Mouse (Mus musculus) frontal cortex, postnatal 25 days (tissue): ENCODE data around the gene Arhgap27.
"Not testable (repeated sequence)": the region's sequence is repeated elsewhere in the genome, so short reads cannot be mapped to it uniquely, and the experiment has no call there.

Source experiments
- DNase-seq, 2 experiments: peaks; one replicate each; pipeline ENCODE4 v3.0.0; 2022; ENCODE audit warnings: low spot score in 2 of 2

Gene Arhgap27

DNA sequence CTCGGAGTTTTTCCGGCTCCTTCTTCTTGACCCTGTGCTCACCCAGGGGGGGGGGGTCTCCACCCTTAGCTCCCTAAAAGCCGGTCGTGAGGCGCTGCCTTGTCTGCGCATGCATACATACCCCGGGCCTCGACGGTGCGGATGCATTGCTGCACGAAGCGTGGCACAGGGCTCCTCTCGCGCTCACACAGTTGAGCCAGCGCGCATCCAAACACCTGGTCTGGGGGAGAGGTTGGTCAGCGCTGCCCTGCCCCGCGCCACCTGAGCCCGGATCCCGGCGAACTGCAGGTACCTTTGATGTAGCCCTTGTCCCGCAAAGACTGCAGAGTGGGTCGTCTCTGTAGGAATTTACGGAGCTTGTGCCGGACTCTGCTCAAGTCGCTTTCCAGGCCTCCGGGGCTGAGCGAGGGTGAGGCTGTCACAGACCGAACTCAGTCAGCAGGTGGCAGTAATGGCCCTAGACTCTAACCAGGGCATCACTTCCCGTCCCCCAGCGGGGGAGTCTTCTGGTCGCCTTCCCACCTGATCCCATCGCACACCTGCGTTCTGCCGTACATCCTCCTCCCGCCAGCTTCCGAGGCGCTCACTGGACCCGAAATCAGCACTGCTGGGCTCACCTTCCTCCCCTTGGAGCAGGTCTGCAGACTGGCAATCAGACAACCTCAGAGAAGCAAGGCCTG lies 29.6 kb downstream of the Arhgap27 start:
- no peak for DNase-seq

DNA sequence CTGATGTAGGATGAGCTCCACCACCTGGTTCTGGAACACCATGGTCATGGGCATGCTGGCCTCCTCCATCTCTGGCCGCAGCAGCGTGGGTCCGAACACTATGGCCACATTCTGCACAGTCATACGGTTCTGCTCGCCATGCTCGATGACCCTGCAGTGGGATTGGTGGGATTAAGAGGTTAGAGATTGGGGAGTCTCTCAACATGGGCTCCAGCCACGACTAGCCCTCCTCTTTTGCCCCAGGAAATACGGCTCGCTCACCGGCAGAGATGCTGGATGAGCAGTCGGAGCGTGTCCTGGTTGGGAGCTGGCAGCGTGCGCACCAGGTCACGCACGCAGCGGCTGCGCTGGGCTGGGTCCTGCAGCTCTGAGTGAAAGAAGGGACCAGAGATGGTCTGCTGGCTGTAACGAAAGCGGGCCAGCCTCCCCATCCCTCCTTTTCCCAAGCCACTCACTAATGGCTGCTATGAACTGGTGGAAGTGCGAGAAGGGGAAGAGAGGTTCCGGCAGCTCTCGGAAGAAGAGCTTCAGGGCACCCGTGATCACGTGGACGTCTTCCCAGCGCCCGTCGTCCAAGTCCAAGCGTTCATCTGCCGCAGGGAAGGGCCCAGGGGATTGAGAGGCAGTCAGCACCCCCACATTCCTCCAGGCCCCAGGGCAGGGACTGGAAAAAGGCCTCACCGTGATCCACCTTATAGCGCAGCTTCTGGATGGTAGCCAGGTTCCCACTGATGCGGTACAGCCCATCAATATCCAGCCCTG lies 30.4 kb downstream of the Arhgap27 start:
- DNase-seq = no peak

DNA sequence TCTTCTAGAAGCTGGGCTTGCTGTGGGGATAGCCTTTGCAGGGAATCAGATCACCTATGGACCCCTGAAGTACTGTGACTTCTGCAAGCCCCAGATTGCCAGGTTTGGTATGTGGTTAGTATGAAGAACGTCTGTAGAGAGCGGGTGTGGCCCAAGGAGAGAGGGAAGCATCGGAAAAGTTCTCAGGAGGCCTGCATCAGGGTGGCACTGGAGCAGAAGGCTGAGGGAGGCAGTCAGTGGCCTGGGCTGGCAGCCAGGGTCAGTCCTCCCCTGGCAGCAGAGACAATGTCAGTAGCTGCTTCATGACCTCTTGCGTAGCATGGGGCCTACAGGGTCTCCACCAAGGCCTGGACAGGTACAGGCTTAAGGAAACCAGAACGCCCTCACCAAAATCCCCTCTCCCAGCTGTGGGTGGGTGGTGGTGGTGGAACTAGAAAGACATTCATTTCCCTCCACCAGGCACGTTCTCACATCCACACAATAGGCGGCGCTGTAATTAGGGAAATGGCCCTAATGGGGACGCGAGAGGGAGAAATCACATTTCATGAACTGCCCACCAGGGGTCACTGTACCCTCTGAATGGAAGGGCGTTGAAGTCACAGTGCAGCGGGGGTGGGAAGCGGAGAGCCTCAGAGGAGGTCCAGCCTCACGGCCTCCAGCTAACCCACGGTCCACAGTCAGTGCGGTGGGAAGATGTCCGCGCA lies 31.2 kb downstream of the Arhgap27 start:
- DNase-seq = peak; percentile 53 to 68

DNA sequence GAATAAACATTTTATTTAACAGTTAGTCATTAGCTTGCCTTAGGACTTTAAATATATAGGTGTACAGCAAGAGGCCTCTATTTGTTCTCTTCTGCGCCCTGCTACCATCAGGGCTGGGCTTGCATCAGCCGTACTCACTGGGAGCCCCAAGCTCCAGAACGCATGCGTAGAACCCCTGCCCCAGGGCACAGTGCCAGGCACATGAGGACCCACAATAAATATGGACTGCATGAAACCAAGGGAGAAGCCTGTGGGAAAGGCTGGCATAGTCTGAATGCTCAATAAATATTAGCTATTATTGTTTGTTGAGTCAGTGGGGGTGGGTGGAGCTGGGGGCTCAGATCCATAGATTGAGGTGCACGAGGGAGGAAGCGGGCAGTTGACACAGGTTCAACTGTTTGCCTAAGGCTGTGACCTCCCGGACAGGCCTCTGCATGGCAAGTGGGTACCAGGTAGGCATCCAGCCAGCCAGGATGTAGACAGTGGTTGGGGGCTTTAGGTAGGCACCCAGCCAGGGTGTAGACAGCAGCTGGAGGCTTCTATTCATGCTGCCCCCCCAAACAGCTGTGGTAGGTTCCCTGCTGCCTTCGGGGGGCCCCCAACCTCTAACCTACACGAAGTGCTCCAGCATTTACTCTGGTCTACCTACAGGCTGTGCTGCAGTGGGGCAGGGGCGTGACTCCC lies 31.8 kb downstream of the Arhgap27 start:
- no peak for DNase-seq

DNA sequence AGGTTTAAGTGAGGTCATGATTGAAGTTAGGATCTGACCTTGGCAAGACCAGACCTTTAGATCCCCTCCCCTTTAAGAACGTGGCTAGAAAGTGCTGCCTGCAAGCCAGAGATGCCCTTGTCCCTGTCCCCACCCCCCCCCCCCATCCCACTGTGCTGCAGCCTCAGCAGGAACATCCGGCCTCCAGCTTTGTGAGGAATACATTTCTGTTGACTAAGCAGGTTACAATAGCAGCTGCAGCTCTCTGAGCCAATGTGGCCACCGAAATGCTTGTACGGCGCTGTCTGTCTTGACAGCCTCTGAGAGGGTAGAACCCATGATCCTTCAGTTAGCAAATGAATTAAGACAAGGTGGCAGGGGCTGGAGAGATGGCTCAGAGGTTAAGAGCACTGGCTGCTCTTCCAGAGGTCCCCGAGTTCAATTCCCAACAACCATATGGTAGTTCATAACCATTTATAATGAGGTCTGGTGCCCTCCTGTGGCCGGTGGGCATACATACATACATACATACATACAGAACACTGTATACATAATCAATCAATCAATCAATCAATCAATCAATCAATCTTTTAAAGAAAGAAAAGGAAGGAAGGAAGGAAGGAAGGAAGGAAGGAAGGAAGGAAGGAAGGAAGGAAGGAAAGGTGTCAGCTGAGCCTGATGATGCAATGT lies 32.7 kb downstream of the Arhgap27 start:
- DNase-seq = no peak

DNA sequence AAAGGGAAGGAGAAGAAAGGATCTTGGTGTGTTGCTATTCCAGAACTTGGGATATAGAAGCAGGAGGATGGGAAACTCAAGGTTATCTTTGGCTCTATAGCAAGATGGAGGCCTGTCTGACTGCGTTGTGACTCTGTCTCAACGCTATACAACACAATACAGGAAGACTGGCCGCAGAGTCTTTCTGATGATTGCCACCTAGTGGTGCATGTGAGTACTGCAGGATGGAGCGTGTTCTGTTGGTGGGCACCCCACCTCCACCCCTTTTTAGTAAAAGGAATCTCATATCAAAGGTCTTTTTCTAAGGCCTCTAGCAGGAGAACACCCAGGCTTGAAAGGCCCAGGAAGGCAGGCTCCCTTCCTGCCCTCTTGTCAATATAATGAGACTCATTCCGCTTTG lies 36.5 kb downstream of the Arhgap27 start:
- DNase-seq = peak; percentile 80 to 88

DNA sequence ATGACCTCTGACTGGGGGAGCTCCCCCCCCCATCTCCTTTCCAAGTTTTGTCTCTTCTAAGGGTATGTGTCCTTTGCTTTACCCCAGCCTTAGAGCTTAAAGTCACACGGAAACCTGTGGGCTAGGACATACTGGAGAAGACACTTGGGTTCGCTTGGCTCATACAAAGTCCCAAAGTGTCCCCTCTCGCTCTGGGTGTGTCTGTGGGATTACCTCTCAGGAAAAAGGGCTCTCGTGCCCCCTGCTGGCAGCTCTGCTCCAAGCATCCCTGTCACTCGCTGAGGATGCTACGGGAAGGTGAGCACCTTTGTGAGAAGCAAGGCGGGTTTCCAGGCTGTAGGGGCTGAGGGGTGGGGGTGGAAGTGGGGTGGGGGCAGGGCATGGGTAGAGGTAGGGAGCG lies 38.3 kb downstream of the Arhgap27 start:
- peak; percentile 56 to 71 for DNase-seq

DNA sequence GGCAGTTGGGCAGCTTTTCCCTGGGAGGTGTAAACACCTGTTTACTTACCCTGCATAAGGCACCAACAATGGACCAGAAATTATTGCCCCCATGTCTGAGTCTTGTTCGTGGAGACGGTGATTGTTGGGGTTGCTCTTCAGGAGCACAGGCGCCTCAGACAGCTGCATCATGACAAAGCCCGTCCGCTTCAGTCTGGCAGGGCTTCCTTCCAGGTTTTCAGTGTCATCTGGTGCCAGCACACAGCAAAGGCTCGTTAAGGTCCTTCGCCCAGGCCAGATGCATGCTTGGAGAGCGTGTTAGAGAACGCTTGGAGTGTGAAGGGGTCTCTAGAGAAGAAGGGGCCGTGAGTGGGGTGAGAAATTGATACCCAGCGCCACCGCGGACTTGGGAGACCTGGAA lies 38.8 kb downstream of the Arhgap27 start:
- no peak for DNase-seq

DNA sequence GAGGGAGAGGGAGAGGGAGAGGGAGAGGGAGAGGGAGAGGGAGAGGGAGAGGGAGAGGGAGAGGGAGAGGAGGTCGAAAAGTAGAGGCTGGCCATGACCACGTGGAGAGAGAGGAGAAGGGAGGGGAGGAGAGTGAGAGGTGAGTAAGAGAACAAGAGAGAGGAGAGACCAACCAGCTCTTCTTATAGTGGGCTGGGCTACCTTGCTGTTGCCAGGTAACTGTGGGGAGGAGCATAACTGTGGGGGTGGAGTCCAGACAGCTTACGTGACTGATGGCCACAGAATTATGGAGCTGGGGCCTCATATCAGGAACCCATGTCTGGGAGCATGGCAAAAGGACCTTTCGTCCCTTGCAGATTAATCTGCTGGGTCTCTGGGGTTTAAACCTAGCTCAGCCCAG lies 40.7 kb downstream of the Arhgap27 start:
- DNase-seq = not testable (repeated sequence)

DNA sequence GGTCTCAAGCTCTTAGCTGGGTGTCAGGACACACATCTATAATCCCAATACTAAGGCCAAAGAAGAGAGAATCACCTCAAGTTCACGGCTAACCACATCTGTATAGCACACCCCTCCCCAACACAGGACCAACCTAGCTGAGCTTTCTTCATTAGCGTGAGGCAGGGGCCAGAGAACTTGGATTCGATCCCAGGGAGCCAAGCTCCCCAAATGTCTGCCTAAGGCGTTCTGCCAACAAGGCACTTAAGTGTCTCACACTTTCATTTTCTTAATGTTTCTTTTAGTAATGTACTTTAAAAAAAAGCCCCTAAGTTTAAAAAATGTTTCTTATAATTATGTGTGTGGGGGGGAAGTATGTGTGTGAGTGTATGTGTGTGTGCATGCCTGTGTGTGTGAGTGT lies 42.8 kb downstream of the Arhgap27 start:
- no peak for DNase-seq

DNA sequence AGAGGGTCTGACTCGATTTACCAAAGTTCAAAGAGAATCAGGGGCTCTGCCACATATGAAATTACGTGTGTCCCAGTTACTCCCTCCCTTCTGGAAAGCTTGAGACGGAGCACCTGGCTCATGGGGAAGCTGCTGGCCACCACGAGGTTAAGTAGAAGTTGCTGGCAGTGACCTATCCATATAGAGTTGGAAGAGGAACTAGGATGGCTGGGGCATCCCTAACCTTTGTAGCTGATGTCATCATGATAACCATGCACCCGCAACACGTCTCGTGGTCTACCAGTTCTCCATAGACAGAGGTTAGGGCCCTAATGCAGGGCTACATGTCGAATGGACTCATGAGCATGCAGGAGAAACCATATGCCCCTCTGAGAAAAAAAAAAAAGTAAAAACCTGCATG lies 43.3 kb downstream of the Arhgap27 start:
- no peak for DNase-seq

DNA sequence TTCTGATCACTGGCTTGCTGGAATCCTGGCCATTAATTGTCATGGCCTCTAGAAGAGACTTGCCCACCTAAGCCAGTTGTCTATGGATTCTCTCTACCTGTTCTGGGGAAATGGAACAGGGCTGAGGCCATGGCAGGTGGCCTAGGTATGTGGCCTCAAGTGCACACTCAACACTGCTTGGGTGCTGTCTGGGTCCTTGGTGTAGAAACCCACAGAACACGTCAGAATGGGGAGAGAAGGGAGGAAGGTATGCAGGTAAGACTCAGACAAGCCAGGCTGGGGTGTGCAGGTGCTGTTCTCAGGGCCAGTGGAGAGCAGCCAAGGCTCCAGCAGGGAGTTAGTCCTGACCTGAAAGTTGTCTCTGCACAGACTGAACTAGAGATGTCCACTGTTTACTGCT lies 45.5 kb downstream of the Arhgap27 start:
- DNase-seq = no peak

DNA sequence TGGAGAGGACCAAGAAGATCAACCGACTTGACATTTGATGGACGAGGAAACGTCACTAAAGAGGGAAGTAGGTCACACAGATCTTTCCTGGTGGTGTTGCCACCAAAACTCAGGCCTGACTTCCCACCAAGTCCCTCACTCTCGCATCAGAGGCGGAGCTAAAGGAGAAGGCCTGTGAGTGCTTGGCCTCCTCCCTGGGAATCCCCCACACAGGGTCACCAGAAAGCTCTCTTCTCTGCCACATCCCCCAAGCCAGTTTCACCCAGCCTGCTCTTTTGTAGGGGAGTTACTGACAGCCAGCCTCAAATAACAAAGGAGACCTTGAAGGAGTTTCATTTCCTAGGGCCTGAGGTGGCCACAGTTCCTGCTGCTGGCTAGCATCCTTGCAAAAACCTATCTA lies 48.1 kb downstream of the Arhgap27 start:
- no peak for DNase-seq

DNA sequence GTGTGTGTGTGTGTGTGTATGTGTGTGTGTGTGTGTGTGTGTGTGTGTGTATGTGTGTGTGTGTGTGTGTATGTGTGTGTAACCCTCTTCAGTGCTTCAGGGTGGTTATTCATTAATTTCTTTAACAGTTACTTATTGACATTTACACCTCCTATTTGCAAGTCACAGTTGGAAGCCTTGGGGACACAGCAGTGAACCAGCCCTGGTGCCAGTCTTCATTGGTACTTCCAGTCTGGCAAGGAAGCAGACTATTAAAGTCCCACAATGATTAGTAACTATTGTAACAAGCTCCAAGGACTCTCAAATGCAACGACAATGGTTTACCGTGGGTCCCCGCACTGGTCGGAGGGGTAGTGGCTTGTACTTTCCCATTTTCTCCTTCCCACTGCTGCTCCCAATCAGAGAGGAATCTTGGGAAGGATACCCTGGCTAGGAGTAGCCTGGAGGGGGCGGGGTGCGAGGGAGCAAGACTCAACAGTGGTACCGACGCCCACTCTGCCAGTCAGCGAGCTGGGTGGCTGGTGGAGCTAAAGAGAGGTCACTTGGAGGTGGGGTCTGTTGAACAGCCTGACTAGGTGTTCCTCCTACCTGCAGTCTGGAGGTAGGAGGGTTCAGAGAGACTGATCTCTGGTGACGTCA lies 48.6 kb downstream of the Arhgap27 start:
- no peak for DNase-seq

DNA sequence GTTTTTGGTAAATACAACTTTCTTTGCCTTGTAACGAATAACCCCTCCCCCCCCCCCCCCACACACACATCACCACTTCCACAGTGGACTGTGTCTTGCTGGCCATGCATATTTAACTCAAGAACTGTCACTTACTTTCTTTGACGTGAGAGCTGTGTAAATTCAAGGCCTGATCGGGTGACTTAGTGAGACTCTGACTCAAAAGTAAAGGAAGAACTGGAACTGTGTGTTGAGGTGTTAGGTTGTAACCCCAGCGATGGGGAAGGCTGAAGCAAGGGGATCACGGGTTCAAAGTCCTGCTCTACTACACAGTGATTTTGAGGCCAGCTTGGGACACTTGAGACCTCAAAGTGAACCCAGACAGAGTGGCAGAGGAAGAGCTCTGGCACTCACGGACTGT lies 50.0 kb downstream of the Arhgap27 start:
- DNase-seq = no peak

DNA sequence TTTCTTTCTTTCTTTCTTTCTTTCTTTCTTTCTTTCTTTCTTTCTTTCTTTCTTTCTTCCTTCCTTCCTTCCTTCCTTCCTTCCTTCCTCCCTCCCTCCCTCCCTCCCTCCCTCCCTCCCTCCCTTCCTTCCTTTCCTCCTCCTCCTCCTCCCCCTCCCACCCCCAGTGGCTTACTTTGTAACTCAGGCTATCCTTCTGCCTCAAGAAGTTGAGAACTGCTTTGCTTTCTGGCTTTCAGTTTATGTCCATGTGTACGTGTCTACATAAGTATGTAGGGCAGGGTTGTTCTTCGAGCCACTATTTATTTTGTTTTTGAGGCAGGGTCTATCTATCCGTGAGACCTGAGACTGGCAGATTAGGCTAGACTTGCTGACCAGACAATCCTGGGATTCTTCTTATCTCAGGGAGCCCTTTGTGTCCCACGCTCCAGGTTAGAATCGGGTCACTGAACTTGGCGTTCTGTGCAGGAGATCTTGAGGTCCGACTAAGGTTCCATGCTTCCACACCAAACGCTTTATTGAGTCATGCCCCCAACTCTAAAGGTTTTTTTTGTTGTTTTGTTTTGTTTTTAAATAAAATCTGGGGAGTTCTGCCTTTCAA lies 50.7 kb downstream of the Arhgap27 start:
- DNase-seq = no peak

DNA sequence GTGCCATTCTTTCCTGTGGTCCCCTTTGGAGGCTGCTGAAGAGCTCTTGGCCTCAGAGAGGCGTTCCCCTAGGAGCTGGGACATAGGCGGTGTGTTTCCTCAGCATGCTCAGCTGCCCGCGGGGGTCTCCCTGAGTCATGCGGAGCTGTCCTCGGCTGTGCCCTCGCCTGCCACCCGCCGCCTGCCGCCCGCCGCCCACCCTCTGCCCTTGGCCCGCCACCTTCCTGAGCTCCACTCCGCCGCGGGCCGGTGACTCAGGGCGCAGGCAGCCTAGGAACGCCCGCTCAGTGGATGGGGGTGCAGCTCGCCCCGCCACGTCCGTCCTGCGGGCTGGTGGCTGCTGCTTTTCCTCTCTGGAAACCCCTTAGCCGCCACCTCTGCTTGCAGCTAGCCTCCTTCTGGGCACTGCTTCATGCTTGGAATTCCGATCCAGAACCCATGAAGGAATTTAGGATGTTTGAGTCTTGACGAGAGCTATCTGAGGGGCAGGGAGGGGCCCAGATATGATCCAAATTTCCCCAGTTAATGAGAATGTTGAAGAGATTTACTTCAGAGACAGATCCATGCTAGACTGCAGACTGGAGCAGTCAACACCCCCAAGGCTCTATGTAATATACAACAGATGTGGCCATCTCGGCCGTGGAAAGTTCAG lies 51.4 kb downstream of the Arhgap27 start:
- DNase-seq = no peak

DNA sequence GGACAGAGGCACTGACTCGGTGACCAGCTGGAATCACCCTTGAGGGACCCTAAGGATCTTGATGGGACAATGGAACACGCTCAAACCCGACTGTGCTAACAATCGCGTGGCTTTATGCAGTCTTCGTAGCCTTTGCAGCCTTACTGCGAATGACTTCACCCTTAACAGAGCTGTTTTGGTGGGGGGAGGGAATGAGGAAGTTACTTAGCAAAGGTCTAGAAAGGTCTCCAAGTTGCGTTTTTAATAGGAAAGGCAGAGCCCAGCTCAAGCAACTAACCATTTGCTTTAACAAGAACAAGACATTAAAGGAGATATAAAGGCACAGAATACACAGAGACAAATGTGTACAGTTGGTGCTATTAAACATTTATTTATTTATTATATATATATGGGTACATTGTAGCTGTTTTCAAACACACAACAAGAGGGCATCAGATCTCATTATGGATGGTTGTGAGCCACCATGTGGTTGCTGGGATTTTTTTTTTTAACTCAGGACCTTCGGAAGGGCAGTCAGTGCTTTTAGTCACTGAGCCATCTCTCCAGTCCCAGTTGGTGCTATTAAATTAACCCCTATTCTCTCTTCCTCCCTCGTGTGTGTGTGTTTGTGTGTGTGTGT lies 53.4 kb downstream of the Arhgap27 start:
- no peak for DNase-seq

DNA sequence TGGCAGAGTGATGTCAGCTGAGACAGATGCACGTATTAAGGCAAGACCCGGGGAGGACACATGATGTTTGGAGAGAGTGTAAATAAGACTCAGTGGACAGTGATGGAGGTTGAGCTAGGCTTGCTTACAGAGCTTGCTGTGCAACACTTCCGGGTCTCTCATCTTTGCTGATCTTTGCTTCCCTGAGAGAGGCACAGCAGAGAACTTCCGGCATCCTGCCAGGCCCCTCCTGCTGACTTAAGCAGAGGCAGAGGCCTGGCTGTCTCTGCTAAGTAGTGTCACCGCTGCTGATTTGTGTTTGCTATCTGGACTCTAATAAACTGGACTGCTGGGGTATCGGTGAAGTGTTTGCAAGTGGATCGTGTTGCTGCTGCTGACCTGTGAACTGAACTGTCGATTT lies 55.6 kb downstream of the Arhgap27 start:
- DNase-seq = no peak

DNA sequence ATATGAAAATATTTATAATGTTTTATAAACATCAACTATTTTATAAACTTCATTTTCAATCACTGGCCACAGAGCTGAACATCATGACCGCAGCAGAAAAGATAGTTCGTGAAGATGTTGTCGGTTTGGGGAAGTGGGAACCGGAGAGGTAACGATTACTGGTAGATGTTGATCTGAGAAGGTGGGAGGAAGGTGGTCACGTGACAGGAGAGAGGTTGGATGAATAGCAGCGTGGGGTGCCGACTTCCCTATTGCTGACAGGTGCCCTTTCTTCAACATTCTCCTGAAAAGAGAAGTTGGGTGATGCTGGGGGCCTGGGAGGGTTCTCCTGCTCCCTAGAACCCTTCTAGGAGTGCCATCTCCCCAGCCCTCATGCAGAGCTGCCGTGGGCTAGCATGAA lies 59.0 kb downstream of the Arhgap27 start:
- no peak for DNase-seq
